Mouse (Mus musculus) heart, postnatal 14 days (tissue): ENCODE data around the gene Snx30. TPM values are rescaled to one million over a fixed set of nuclear protein-coding genes. Genes with fewer than 3 reads are reported as not detected.
A peak's percentile ranks its signal among the peaks of the same experiment; 100 is the strongest.

Experiments used
- DNase-seq, 2 experiments: peaks; one replicate each; pipeline ENCODE4 v3.0.0; 2021 to 2022
- intact Hi-C: fragments of 180-260 bp; cut with DNase I; formaldehyde crosslinking; loops from one replicate; pipeline ENCODE4 v1.15.1; 2025
- long read RNA-seq, 2 experiments: library from polyadenylated mRNA; stranded (forward); transcript quantifications; one replicate each; pipeline ENCODE4 v2.0.0; 2021
- total RNA-seq, 2 experiments: library from RNA; stranded (reverse); gene quantifications; 2 replicates each; pipeline ENCODE4 v1.2.3; 2021

Gene Snx30
- 1 to 10 TPM; 5.0 to 8.2 TPM for total RNA-seq
- long read RNA-seq, experiment 1, full-length matches to known transcripts: 5 of 6 reads
- long read RNA-seq, experiment 1, partial matches to known transcripts: 0 of 6 reads
- long read RNA-seq, experiment 1, other reads (novel, unspliced or antisense): 1 of 6 reads
- long read RNA-seq, experiment 2, full-length matches to known transcripts: 2 of 6 reads
- long read RNA-seq, experiment 2, partial matches to known transcripts: 2 of 6 reads
- long read RNA-seq, experiment 2, other reads (novel, unspliced or antisense): 2 of 6 reads

- intact Hi-C loops: loop anchor here (5.0 kb wide), 2 partner anchors 42 to 122 kb away; no protein-coding TSS in a partner anchor
- DNase-seq: peak; percentile 94
Observed at GRCm38 (mm10) chr4:59805181-59805967, at the start of gene Snx30. TSS of gene Snx30 (plus strand) at chr4:59805840.

DNA sequence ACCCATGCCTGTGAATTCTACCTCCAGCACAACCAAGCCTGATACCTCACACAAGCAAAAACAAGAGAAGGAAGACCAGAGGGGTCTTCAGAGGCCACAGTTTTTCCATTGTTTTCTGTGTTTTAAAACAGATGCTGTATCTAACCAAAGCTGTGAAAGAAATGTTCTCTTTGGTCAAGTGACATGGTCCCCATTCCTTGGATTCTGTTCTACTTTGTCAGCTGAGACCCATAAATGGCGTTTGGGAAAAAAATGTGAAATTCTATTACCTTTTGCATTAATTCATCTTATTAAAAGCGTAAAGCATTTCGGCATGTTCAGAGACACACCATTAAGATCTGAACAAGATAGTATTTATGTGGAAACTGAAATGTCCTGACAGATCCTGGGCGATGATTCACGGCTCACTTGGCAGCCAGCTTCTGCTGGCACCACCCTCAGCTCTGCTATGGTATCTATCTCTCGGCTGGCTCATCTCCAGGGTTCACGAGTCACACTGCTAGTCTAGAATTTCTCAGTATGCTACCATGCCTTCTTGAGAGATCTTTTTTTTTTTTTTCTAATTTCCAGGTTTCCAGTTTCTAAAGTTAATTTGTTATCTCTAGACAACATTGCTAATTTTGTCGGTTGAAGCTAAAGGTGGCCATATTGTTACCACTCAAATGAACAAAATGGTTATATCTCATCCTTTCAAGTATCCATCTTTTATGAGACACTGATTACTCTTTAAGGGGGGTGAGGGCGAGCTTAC is 49.1 kb upstream of the Snx30 start:
- DNase-seq: peak; percentile 52 to 79
- intact Hi-C loops: no loop called here

DNA sequence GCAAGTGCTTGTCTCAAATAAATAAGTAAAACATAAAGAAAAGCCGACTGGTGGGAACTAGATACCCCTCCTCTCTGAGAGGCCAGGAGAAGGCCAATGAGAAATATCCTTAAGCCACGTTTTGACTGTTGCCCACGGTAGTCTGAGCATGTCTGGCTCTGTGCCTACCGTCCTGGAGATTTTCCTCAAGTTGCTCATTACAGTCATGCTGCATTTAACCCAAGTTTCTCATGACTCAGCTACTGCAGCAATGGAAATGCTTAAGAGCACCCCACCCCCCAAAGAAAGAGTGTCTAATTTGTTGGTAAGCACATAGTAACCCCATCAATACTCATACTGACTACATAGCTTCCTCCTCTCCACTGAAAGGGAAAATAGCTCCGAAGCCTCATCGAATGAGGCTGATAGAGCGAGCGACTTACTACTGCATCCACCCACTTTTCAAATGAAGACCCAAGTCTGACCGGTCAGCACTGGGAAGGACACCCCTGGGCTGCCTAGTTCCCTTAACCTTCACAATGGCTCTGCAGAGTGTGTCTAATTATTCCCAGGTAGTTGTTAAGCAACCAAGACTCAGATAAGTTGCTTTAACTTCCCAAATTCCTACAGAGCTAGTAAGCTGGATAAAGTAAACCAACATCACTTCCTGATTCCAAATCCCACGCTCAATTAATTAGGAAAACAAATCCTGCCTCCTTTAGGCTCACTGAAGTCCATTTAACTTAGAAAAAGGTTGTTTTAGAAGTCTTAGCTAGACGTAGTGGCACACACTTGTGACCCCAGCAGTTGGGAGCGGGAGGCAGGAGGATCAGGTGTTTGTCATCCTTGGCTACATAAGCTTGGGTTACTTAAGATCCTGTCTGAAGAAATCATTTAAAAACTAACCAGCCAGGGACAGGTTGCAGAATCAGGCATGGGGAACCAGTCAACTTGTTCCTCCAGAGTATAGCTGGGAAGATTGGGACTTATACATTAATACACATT is 47.9 kb upstream of the Snx30 start:
- intact Hi-C loops: no loop called here
- DNase-seq: no peak

- intact Hi-C loops: loop anchor here (5.0 kb wide), 1 partner anchor 138 kb away; no protein-coding TSS in a partner anchor
- no peak for DNase-seq
Observed at GRCm38 (mm10) chr4:59760016-59760415, 45.6 kb upstream of the Snx30 start.

- intact Hi-C loops: loop anchor here (5.0 kb wide), 1 partner anchor 138 kb away; no protein-coding TSS in a partner anchor
Observed at GRCm38 (mm10) chr4:59760636-59761364, 44.8 kb upstream of the Snx30 start.

DNA sequence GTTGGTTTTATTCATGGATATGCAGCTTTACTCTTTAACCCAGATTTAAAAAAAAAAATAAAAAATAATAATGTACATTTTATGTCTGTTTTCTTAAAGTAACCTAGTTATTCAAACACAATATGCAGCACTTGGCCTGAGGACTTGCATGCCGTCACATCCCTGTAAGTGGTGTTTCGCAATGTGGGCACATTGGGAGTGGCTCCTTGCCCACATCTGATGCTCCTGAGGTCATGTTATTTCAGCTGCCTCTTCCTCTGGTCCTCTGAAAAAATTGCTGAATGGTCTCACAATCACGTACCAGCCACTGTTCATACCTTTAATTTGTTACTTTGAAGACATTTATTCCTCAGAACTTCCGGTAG is 44.3 kb upstream of the Snx30 start:
- no peak for DNase-seq
- intact Hi-C loops: loop anchor here (5.0 kb wide), 1 partner anchor 139 kb away; no protein-coding TSS in a partner anchor

More at GRCm38 (mm10) chr4:59760636-59761364, 44.8 kb upstream of the Snx30 start:
- DNase-seq: peak; percentile 67 to 76

DNA sequence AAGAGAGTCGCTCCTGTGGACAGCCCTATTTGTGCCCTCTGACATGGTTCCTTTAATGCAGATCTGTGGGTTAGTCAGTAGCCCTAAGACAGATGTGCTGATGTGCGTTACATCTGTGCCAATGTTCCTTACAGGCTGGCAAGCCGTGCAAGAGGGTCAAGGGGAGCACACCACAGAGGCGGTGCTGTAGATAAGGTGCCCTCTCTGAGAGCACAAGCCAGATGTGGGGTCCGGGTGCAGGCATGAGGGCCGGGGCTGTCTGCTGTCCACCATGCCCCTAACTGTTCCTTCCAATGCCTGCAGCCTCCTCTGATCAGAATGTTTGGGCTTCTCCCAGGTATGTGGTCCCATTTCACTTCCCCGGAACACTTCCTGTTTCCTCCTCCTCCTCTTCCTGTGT is 40.7 kb upstream of the Snx30 start:
- DNase-seq: no peak
- intact Hi-C loops: loop anchor here (5.0 kb wide), 1 partner anchor 143 kb away; no protein-coding TSS in a partner anchor

DNA sequence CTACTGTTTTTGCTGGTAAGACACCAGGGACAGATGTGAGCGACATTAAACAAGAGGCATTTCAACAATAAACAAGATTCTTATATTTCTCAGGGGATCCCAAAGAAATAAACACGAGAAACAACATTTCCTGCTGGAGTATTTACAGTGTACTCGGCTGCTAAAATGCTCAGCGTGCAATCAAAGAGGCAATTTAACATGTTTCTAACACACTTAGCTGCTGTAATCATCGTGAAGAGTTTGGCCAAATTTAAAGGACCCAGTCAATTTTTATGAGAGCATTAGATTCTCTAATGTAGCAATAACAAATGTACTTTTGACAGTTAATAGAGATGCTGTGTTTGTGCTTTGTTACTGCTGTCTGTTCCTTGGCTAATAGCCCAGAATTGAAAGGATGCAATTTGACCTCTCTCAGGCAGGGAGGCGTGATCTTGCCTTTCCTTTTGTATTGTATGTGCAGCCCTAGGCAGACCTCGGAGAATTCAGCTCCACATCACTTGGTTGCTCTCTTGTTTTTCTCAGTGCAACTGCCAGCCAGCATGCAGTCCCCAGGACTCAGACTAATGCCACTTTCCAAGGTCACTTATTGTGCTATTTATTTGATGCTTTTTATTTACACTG is 40.1 kb upstream of the Snx30 start:
- intact Hi-C loops: no loop called here
- no peak for DNase-seq

GRCm38 (mm10) chr4:59767717-59768116 is 37.9 kb upstream of the Snx30 start:
- intact Hi-C loops: no loop called here
- DNase-seq: no peak

GRCm38 (mm10) chr4:59772171-59772879 is 33.3 kb upstream of the Snx30 start:
- DNase-seq: no peak
- intact Hi-C loops: loop anchor here (10.0 kb wide), 1 partner anchor 408 kb away; no protein-coding TSS in a partner anchor

DNA sequence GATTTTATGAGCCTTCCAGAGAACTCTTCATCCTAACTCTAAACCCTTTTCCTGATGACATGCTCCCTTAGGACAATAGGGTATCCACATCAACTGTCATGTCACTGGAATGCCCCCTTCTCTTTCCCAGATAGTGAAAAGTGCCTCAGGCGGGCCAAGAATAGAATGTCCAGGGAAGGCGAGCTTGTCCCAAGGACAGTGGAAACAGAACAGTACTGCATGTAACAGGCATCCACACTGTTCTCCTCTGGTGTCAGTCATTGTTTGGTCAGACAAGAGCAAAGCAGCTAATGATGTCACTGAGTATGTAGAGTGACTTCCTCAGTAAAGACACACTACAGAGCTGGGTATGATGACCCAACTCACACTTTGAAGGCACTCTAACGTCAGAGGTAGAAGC is 27.8 kb upstream of the Snx30 start:
- DNase-seq: no peak
- intact Hi-C loops: loop anchor here (10.0 kb wide), 1 partner anchor 413 kb away; no protein-coding TSS in a partner anchor

DNA sequence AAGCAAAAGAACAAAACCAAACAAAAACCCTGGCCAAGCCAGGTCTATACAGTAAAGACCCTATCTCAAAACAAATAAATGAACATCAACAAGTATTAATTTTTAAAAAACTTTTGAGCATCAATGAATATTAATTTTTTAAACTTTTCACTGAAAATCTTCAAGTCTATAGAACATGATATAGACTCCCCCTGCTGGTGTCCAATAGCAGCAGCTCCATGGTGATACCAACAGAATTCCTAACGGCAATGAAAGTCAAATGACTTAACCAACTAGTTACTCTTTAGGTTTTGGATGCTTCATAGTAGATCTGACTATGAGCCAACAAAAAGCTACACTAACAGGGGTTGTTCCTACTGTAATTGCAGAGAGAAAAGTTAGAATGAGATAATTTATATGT is 25.1 kb upstream of the Snx30 start:
- intact Hi-C loops: loop anchor here (5.0 kb wide), 1 partner anchor 163 kb away; no protein-coding TSS in a partner anchor
- DNase-seq: no peak

GRCm38 (mm10) chr4:59782853-59783684 is 22.6 kb upstream of the Snx30 start:
- intact Hi-C loops: loop anchor here (5.0 kb wide), 1 partner anchor 166 kb away; no protein-coding TSS in a partner anchor
- no peak for DNase-seq

- DNase-seq: peak; percentile 95 to 96
- intact Hi-C loops: loop anchor here (5.0 kb wide), 1 partner anchor 166 kb away; no protein-coding TSS in a partner anchor
Observed at GRCm38 (mm10) chr4:59783685-59784279, 21.9 kb upstream of the Snx30 start.

GRCm38 (mm10) chr4:59785412-59785811 is 20.2 kb upstream of the Snx30 start:
- no peak for DNase-seq
- intact Hi-C loops: no loop called here

DNA sequence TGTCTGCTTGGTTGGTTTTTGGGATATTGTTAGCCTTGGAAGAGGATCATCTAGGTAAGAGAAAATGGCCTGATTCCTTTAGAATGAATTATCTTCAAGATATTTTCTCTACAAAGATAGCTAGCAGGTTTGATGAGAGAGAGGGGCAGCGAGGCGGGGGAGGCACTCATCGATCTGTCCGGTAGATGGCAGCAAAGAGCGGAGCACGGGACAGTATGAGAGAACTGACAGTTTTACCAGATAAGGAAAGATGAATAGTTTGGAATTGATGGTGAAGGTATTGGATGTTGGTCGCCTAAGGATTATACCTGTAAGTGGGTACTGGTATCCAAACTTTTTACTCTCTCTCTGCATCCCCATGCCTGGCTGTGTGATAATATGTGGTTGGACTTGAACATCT is 19.0 kb upstream of the Snx30 start:
- DNase-seq: peak; percentile 79 to 89
- intact Hi-C loops: loop anchor here (1.0 to 2.0 kb wide), 3 partner anchors 64 to 142 kb away; no protein-coding TSS in a partner anchor
